Mouse (Mus musculus): ENCODE measurements around the gene Naa15. TPM values are rescaled to one million over a fixed set of nuclear protein-coding genes. Genes with fewer than 3 reads are reported as not detected.

The Naa15 gene
- polyA plus RNA-seq, 1 experiment from 2014 or later: 14.4 TPM

DNA sequence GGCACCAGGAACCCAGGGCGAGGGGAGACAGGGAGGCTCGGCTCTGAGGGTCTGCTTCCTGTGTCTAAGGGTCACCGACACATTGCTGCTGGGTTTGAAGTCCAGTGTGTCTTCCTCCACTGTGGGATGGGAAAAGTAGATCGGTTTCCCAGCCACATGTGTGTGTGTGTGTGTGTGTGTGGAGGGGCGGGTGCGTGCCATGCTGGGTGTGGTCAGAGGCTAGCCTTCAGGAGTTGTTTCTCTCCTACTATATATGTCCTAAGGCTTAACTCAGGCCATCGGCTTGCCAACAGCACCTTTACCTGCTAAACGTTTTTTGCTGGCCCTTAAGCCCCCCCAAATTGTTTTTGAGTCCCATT, 103.8 kb downstream of the Naa15 start:
- peak; percentile 64 for ATAC-seq
- Histone ChIP-seq H3K4me1 (replicated peaks; ENCODE audit: control insufficient read depth, insufficient read depth, low read length) (no peaks in the 10 kb centered on the region; the same call in 1 of the 2 replicates), H3K36me3 (ENCODE audit: control insufficient read depth, insufficient read depth) (peaks cover 26% of the 10 kb centered on the region; the same call in 1 of the 2 replicates), H3K9ac (ENCODE audit: low read depth, low read length) (peak overlapping the region; percentile 4; the same call in 1 of the 2 replicates), H3K4me2 (replicated peaks; ENCODE audit: low read depth) (peak overlapping the region; percentile 44), H3K27me3 (replicated peaks; ENCODE audit: control insufficient read depth, insufficient read depth, low read length) (no peaks in the 10 kb centered on the region), H3K9me3 (ENCODE audit: control insufficient read depth) (no peaks in the 10 kb centered on the region), H3K27ac (ENCODE audit: low read depth, low read length) (peak overlapping the region; percentile 95), H3K4me3 (ENCODE audit: low read depth, low read length) (0 out of 2 replicates have a peak overlapping the region, but pooled peaks have one; percentile 7)
- TF ChIP-seq CTCF (IDR thresholded peaks at IDR 0.05; ENCODE audit: low read depth): no peak
- whole genome bisulfite sequencing: 33% methylated on average over 8 of the region's 8 CpGs

- Histone ChIP-seq H3K9me3 (ENCODE audit: control insufficient read depth) (no peaks in the 10 kb centered on the region), H3K27me3 (replicated peaks; ENCODE audit: control insufficient read depth, insufficient read depth, low read length) (no peaks in the 10 kb centered on the region), H3K9ac (ENCODE audit: low read depth, low read length) (no peak overlapping the region), H3K4me3 (ENCODE audit: low read depth, low read length) (no peak overlapping the region), H3K36me3 (ENCODE audit: control insufficient read depth, insufficient read depth) (peaks cover 49% of the 10 kb centered on the region), H3K4me2 (replicated peaks; ENCODE audit: low read depth) (no peak overlapping the region), H3K4me1 (replicated peaks; ENCODE audit: control insufficient read depth, insufficient read depth, low read length) (no peaks in the 10 kb centered on the region; the same call in 1 of the 2 replicates), H3K27ac (ENCODE audit: low read depth, low read length) (no peak overlapping the region)
- no peak for TF ChIP-seq CTCF (IDR thresholded peaks at IDR 0.05; ENCODE audit: low read depth)
- no peak for ATAC-seq
- 91% methylated on average over 14 of the region's 14 CpGs for WGBS
These were observed 106.3 kb downstream of the Naa15 start for GRCm38 (mm10) chr3:51521262-51521661.

GRCm38 (mm10) chr3:51525186-51525785, 110.3 kb downstream of the Naa15 start:
- peaks cover 73% of the 10 kb centered on the region for H3K36me3 ChIP-seq (ENCODE audit: control insufficient read depth, insufficient read depth)

More at GRCm38 (mm10) chr3:51525186-51525785, 110.3 kb downstream of the Naa15 start:
- H3K27ac ChIP-seq (ENCODE audit: low read depth, low read length): no peak overlapping the region
- no peaks in the 10 kb centered on the region for H3K27me3 ChIP-seq (replicated peaks; ENCODE audit: control insufficient read depth, insufficient read depth, low read length)
- no peak overlapping the region for H3K4me3 ChIP-seq (ENCODE audit: low read depth, low read length)
- no peak overlapping the region for H3K4me2 ChIP-seq (replicated peaks; ENCODE audit: low read depth)
- no peaks in the 10 kb centered on the region for H3K9me3 ChIP-seq (ENCODE audit: control insufficient read depth)
- no peak for ATAC-seq
- no peak overlapping the region for H3K9ac ChIP-seq (ENCODE audit: low read depth, low read length)
- 85% methylated on average over 16 of the region's 16 CpGs for WGBS
- no peaks in the 10 kb centered on the region for H3K4me1 ChIP-seq (replicated peaks; ENCODE audit: control insufficient read depth, insufficient read depth, low read length)
- TF ChIP-seq CTCF (IDR thresholded peaks at IDR 0.05; ENCODE audit: low read depth): no peak

Other genes with a start within 250 kb of the Naa15 start
- gene Noct, start 190.7 kb upstream of the Naa15 start, polyA plus RNA-seq (2015; fragmentation: Nextera tagmentation; extraction: Ambion mirVana): 11.3 and 12.0 TPM in 2 replicates
- 38.6 and 40.7 TPM in 2 replicates for gene Elf2, start 74.5 kb upstream of the Naa15 start, polyA plus RNA-seq (2015; fragmentation: Nextera tagmentation; extraction: Ambion mirVana)
- gene Mgarp, start 18.4 kb upstream of the Naa15 start, polyA plus RNA-seq (2015; fragmentation: Nextera tagmentation; extraction: Ambion mirVana): 0.41 and 0.59 TPM in 2 replicates
- gene Ndufc1, start 6.2 kb upstream of the Naa15 start, polyA plus RNA-seq (2015; fragmentation: Nextera tagmentation; extraction: Ambion mirVana): 1,384 and 1,395 TPM in 2 replicates
- gene Rab33b, start 68.8 kb downstream of the Naa15 start, polyA plus RNA-seq (2015; fragmentation: Nextera tagmentation; extraction: Ambion mirVana): 16.3 and 17.8 TPM in 2 replicates
- 1.6 and 1.9 TPM in 2 replicates for gene Setd7, start 145.7 kb downstream of the Naa15 start, polyA plus RNA-seq (2015; fragmentation: Nextera tagmentation; extraction: Ambion mirVana)
- 128 and 153 TPM in 2 replicates for gene Mgst2, start 245.2 kb downstream of the Naa15 start, polyA plus RNA-seq (2015; fragmentation: Nextera tagmentation; extraction: Ambion mirVana)

All from intestine, postnatal 0 days (tissue).